Mouse (Mus musculus) gastrocnemius, postnatal 36 days (tissue): ENCODE results near the gene Gm3558. TPM values are rescaled to one million over a fixed set of nuclear protein-coding genes. Genes with fewer than 3 reads are reported as not detected.
"Not testable (repeated sequence)": the region's sequence is repeated elsewhere in the genome, so short reads cannot be mapped to it uniquely, and the experiment has no call there.

Experiments
- DNase-seq, 2 experiments: peaks; one replicate each; pipeline ENCODE4 v3.0.0; 2022
- intact Hi-C: fragments of 180-260 bp; cut with DNase I; formaldehyde crosslinking; loops from one replicate; pipeline ENCODE4 v1.15.1; 2025
- long read RNA-seq, 2 experiments: library from polyadenylated mRNA; stranded (forward); transcript quantifications; one replicate each; pipeline ENCODE4 v2.0.0; 2021
- total RNA-seq, 2 experiments: library from RNA; stranded (reverse); gene quantifications; 2 replicates each; pipeline ENCODE4 v1.2.3; 2021

Gm3558 gene
- total RNA-seq: under 1 TPM; 0.30 to 0.61 TPM
- long read RNA-seq, experiment 1, partial matches to known transcripts: 0 of 1 reads
- long read RNA-seq, experiment 1, other reads (novel, unspliced or antisense): 1 of 1 reads
- long read RNA-seq, experiment 2, partial matches to known transcripts: 0 of 2 reads
- long read RNA-seq, experiment 2, other reads (novel, unspliced or antisense): 2 of 2 reads

GRCm38 (mm10) chr14:7568382-7568781, at the start of gene Gm3558:
Gene Gm3558, minus strand, starts transcription at chr14:7568566.
- intact Hi-C loops, DNase-seq: not testable (repeated sequence)

GRCm38 (mm10) chr14:7595492-7595891, 27.1 kb upstream of the Gm3558 start, which contains the start of gene Gm10338:
Gene Gm10338, minus strand, starts transcription at chr14:7595592.
- intact Hi-C loops, DNase-seq: not testable (repeated sequence)

DNA sequence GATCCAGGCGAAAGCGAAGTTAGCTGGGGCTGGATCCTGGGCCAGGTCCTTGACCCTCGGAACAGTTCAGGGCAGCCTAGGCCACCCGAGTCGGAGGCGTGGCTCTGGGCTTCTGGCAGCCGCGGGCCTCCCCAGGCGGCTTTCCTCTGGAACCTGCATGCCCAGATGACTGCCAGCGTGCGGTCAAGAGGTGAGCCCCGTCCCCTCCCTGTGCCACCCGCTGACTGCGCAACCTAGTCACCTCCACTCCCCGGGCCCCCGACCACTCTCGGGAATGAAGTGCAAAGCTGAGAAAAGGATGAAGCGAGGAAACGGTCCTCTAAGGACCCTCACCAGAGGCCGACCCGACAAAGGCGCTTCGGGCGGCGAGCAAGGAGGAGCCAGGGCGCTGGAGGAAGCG, 476 bp downstream of the Gm3558 start:
- intact Hi-C loops: not testable (repeated sequence)
- peak in 1 of 2 experiments; percentile 2 for DNase-seq

DNA sequence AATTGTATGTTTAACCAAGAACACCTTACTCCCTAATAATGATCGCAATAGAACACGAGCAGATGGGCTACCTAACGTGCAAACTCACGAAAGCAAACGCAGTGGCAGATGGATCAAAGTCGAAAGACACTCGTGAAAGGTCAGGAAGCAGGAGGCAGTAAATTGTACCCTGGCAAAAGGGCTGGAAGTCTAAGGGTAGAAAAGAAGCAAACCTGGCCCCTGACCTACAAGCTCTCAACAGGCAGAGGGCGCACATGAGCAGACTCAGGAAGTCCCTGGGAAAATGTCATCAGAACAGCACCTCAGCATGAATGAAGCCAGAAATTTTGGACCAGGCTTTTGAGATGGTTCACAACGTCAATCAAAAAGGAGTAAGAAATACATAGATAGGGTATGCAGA, 1.1 kb downstream of the Gm3558 start:
- DNase-seq: peak in 1 of 2 experiments; percentile 14
- intact Hi-C loops: not testable (repeated sequence)

Other genes starting within 250 kb of the Gm3558 start
- not detected for gene Gm5797, start 236.2 kb downstream of the Gm3558 start, total RNA-seq
- gene Gm8374, start 203.4 kb downstream of the Gm3558 start, total RNA-seq: not detected
- gene Gm3755, start 117.6 kb downstream of the Gm3558 start, total RNA-seq: not detected
- gene Gm3752, start 84.8 kb downstream of the Gm3558 start, total RNA-seq: not detected
- gene Gm10338, start 27.0 kb upstream of the Gm3558 start, total RNA-seq: not detected
- not detected for gene Gm10128, start 75.4 kb upstream of the Gm3558 start, total RNA-seq
- gene Gm26661, start 223.0 kb upstream of the Gm3558 start, total RNA-seq: not detected
- gene Flnb, start 249.4 kb upstream of the Gm3558 start, total RNA-seq: 1 to 10 TPM; 6.7 to 7.2 TPM